Mouse (Mus musculus) megakaryocyte, embryonic 14.5 days (primary cell): ENCODE measurements around the gene Frs2.

Experiments
- FLI1 ChIP-seq: IDR thresholded peaks from 2 replicates; pipeline ENCODE4 v1.6.1; 2012; ENCODE audit warnings: low read length, inconsistent platforms, mixed read lengths
- GATA1 ChIP-seq: IDR thresholded peaks from 3 replicates; pipeline ENCODE4 v1.6.1; 2012; ENCODE audit warnings: mixed read lengths, low read length, inconsistent platforms, borderline replicate concordance

DNA sequence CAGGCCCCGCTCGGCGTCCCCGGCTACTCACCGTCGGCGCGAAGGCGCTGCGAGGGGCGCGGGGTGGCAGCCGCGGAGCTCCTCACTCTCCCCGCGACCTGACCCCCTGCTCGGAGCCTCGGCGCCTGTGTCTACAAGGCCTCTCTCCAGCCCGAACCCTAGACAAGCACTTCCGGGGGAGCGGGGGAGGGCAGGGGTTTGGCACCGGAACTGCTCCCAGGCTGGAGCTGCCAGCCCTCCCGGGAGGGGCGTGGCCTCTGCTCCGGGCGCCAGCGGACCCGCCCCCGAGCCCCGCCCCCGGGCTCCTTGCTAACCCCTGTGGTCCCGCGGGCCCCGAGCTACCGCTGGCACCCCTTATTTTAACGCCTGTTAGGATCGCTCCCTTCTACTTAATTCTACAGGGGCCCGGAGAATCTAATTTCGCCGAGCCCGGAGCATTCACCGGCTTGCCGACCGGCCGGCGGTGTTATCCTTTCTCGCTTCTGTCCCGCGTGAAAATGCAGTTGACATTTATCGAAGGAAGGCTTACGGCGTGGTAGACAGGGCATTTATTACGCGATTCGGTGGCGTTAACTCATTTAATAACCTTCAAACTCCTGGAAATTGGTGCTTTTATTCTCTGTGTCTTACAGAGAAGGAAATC is at the start of gene Frs2:
- TF ChIP-seq GATA1 (no peak), FLI1 (no peak)
